Mouse (Mus musculus): ENCODE results near the gene Sh2d1b1. TPM values are rescaled to one million over a fixed set of nuclear protein-coding genes. Genes with fewer than 3 reads are reported as not detected.

Gene Sh2d1b1
- polyA plus RNA-seq, 1 experiment = 0.10 TPM

- no peak for DNase-seq (ENCODE audit: low read depth)
- no peak for TF ChIP-seq CTCF (IDR thresholded peaks at IDR 0.05; ENCODE audit: borderline replicate concordance, extremely low read depth, insufficient read depth, insufficient read length)
- TF ChIP-seq POLR2A (IDR thresholded peaks at IDR 0.05; ENCODE audit: borderline replicate concordance, extremely low read depth, insufficient read depth, insufficient read length, poor library complexity, severe bottlenecking) = no peak
Measured at GRCm38 (mm10) chr1:170325277-170325676, 48.2 kb downstream of the Sh2d1b1 start.

GRCm38 (mm10) chr1:170331926-170332325 is 54.8 kb downstream of the Sh2d1b1 start:
- no peak for DNase-seq (ENCODE audit: low read depth)
- TF ChIP-seq CTCF (IDR thresholded peaks at IDR 0.05; ENCODE audit: borderline replicate concordance, extremely low read depth, insufficient read depth, insufficient read length) = no peak
- TF ChIP-seq POLR2A (IDR thresholded peaks at IDR 0.05; ENCODE audit: borderline replicate concordance, extremely low read depth, insufficient read depth, insufficient read length, poor library complexity, severe bottlenecking) = no peak

GRCm38 (mm10) chr1:170332775-170333174 is 55.7 kb downstream of the Sh2d1b1 start:
- TF ChIP-seq CTCF (IDR thresholded peaks at IDR 0.05; ENCODE audit: borderline replicate concordance, extremely low read depth, insufficient read depth, insufficient read length) = no peak; the same call in 1 of the 2 replicates
- no peak for TF ChIP-seq POLR2A (IDR thresholded peaks at IDR 0.05; ENCODE audit: borderline replicate concordance, extremely low read depth, insufficient read depth, insufficient read length, poor library complexity, severe bottlenecking)
- DNase-seq (ENCODE audit: low read depth) = peak; percentile 25

Other genes starting within 250 kb of the Sh2d1b1 start
- 5.0 and 8.2 TPM in 2 replicates for gene Ddr2, start 166.6 kb upstream of the Sh2d1b1 start, polyA plus RNA-seq (2012; rRNA removed)
- gene Uap1, start 102.4 kb upstream of the Sh2d1b1 start, polyA plus RNA-seq (2012; rRNA removed) = 31.2 and 34.0 TPM in 2 replicates
- 21.8 and 26.2 TPM in 2 replicates for gene Uhmk1, start 61.9 kb upstream of the Sh2d1b1 start, polyA plus RNA-seq (2012; rRNA removed)
- not detected in 2 replicates for gene Sh2d1b2, start 44.6 kb upstream of the Sh2d1b1 start, polyA plus RNA-seq (2012; rRNA removed)
- gene Gm7694, start 29.0 kb downstream of the Sh2d1b1 start, polyA plus RNA-seq (2012; rRNA removed) = 6.5 and 7.7 TPM in 2 replicates
- not detected in 2 replicates for gene Spata46, start 31.5 kb downstream of the Sh2d1b1 start, polyA plus RNA-seq (2012; rRNA removed)

All from brain, embryonic 14.5 days (tissue).